Mouse (Mus musculus) CH12.LX (cell line): ENCODE results near the gene Rpe. TPM values are rescaled to one million over a fixed set of nuclear protein-coding genes. Genes with fewer than 3 reads are reported as not detected.

Experiments used
- DNase-seq: peaks from one replicate; pipeline ENCODE4 v3.0.0-alpha.2; 2013; ENCODE audit errors: extremely low read depth
- H3K27ac ChIP-seq: 2 replicates; pipeline ENCODE4 v1.5.1; 2012; ENCODE audit warnings: low read depth, mild to moderate bottlenecking, control low read depth, moderate library complexity; ENCODE audit not compliant: insufficient read depth
- H3K27me3 ChIP-seq: replicated peaks from 2 replicates; pipeline ENCODE3; 2012; ENCODE audit warnings: inconsistent platforms
- H3K36me3 ChIP-seq, 2 experiments: replicated peaks in 1 of 2; 2 replicates each; pipeline versions ENCODE3 to v1.6.1; 2012; ENCODE audit warnings: inconsistent platforms in 1 of 2, low read length in 1 of 2, mild to moderate bottlenecking in 1 of 2, mixed read lengths in 1 of 2, moderate library complexity in 1 of 2; ENCODE audit not compliant: control insufficient read depth in 1 of 2, insufficient read depth in 1 of 2
- H3K4me1 ChIP-seq, 2 experiments: 2 replicates each; pipeline ENCODE4 v1.6.1; 2012; ENCODE audit warnings: inconsistent platforms in 1 of 2, moderate library complexity in 1 of 2; ENCODE audit not compliant: insufficient read depth in 2 of 2, control insufficient read depth in 1 of 2
- H3K4me2 ChIP-seq: 2 replicates; pipeline ENCODE4 v1.6.1; 2012; ENCODE audit warnings: low read depth, mild to moderate bottlenecking, control low read depth; ENCODE audit not compliant: poor library complexity, insufficient read depth, severe bottlenecking
- H3K4me3 ChIP-seq, 3 experiments: fragments of 150-350 bp in 1 of 3; sonication (generic) in 1 of 3; replicated peaks in 1 of 3; 2 replicates each; pipeline versions ENCODE3 to v1.5.1; 2011 to 2012; ENCODE audit warnings: low read depth in 2 of 3, low read length in 2 of 3, mild to moderate bottlenecking in 2 of 3, moderate library complexity in 2 of 3, control low read depth in 1 of 3, improper control_type of control experiment in 1 of 3, inconsistent platforms in 1 of 3, mixed read lengths in 1 of 3; ENCODE audit not compliant: poor library complexity in 1 of 3
- H3K79me2 ChIP-seq: replicated peaks from 2 replicates; pipeline ENCODE4 v1.6.1; 2012; ENCODE audit warnings: mild to moderate bottlenecking, moderate library complexity; ENCODE audit not compliant: control insufficient read depth, poor library complexity, insufficient read depth, severe bottlenecking; ENCODE audit errors: extremely low read depth
- H3K9ac ChIP-seq: 2 replicates; pipeline ENCODE4 v1.6.1; 2012; ENCODE audit warnings: low read depth, mild to moderate bottlenecking, control low read depth, moderate library complexity; ENCODE audit not compliant: insufficient read depth
- H3K9me3 ChIP-seq: replicated peaks from 2 replicates; pipeline ENCODE3; 2012; ENCODE audit warnings: low read length, inconsistent platforms, mixed read lengths
- CHD2 ChIP-seq: IDR thresholded peaks from 2 replicates; pipeline ENCODE4 v1.6.1; 2011; ENCODE audit warnings: low read length, improper control_type of control experiment
- ELF1 ChIP-seq: IDR thresholded peaks from 2 replicates; pipeline ENCODE4 v1.6.1; 2014; ENCODE audit warnings: low read depth, mild to moderate bottlenecking, inconsistent platforms, low read length, improper control_type of control experiment
- EP300 ChIP-seq: IDR thresholded peaks from 2 replicates; pipeline ENCODE4 v1.6.1; 2011; ENCODE audit warnings: low read length, improper control_type of control experiment
- ETS1 ChIP-seq: conservative IDR thresholded peaks from 2 replicates; pipeline ENCODE4 v1.6.1; 2012; ENCODE audit warnings: low read depth, mild to moderate bottlenecking, inconsistent platforms, low read length, improper control_type of control experiment, moderate library complexity
- IRF4 ChIP-seq: IDR thresholded peaks from 2 replicates; pipeline ENCODE4 v1.6.1; 2014; ENCODE audit warnings: low read depth, mild to moderate bottlenecking, inconsistent platforms, low read length, improper control_type of control experiment
- JUN ChIP-seq: IDR thresholded peaks from 2 replicates; pipeline ENCODE4 v1.6.1; 2011; ENCODE audit warnings: low read depth, mild to moderate bottlenecking, low read length, improper control_type of control experiment, moderate library complexity; ENCODE audit not compliant: insufficient read depth
- JUND ChIP-seq: conservative IDR thresholded peaks from 2 replicates; pipeline ENCODE4 v1.6.1; 2011; ENCODE audit warnings: low read depth, low read length, improper control_type of control experiment
- KAT2A ChIP-seq: IDR thresholded peaks from 2 replicates; pipeline ENCODE4 v1.6.1; 2012; ENCODE audit warnings: low read length, improper control_type of control experiment, inconsistent platforms; ENCODE audit not compliant: insufficient replicate concordance
- MAFK ChIP-seq: IDR thresholded peaks from 2 replicates; pipeline ENCODE4 v1.6.1; 2011; ENCODE audit warnings: low read length, improper control_type of control experiment; ENCODE audit not compliant: insufficient replicate concordance
- MAX ChIP-seq: IDR thresholded peaks from 2 replicates; pipeline ENCODE4 v1.6.1; 2011; ENCODE audit warnings: low read length, improper control_type of control experiment
- MAZ ChIP-seq: IDR thresholded peaks from 2 replicates; pipeline ENCODE4 v1.6.1; 2012; ENCODE audit warnings: low read depth, mild to moderate bottlenecking, inconsistent platforms, low read length, improper control_type of control experiment, moderate library complexity
- MEF2A ChIP-seq: IDR thresholded peaks from 2 replicates; pipeline ENCODE4 v1.6.1; 2014; ENCODE audit warnings: low read depth, mild to moderate bottlenecking, inconsistent platforms, low read length, improper control_type of control experiment, borderline replicate concordance
- MXI1 ChIP-seq: IDR thresholded peaks from 2 replicates; pipeline ENCODE4 v1.6.1; 2011; ENCODE audit warnings: mild to moderate bottlenecking, low read depth, low read length, improper control_type of control experiment
- MYC ChIP-seq: IDR thresholded peaks from 2 replicates; pipeline ENCODE4 v1.6.1; 2011; ENCODE audit warnings: low read depth, mild to moderate bottlenecking, improper control_type of control experiment, low read length
- NELFE ChIP-seq: IDR thresholded peaks from 2 replicates; pipeline ENCODE4 v1.6.1; 2011; ENCODE audit warnings: low read depth, low read length, improper control_type of control experiment
- NRF1 ChIP-seq: IDR thresholded peaks from 2 replicates; pipeline ENCODE4 v1.6.1; 2014; ENCODE audit warnings: low read depth, mild to moderate bottlenecking, inconsistent platforms, low read length, improper control_type of control experiment, moderate library complexity
- PAX5 ChIP-seq: IDR thresholded peaks from 2 replicates; pipeline ENCODE4 v1.6.1; 2012; ENCODE audit warnings: low read length, inconsistent platforms, mixed read lengths
- POLR2A ChIP-seq: IDR thresholded peaks from 2 replicates; pipeline ENCODE4 v1.6.1; 2011; ENCODE audit warnings: low read depth, mild to moderate bottlenecking, improper control_type of control experiment, low read length
- POLR2AphosphoS2 ChIP-seq: IDR thresholded peaks from 2 replicates; pipeline ENCODE4 v1.6.1; 2011; ENCODE audit warnings: low read depth, low read length, improper control_type of control experiment
- SMC3 ChIP-seq: IDR thresholded peaks from 2 replicates; pipeline ENCODE4 v1.6.1; 2011; ENCODE audit warnings: low read depth, low read length, improper control_type of control experiment
- TBP ChIP-seq: conservative IDR thresholded peaks from 2 replicates; pipeline ENCODE4 v1.6.1; 2011; ENCODE audit warnings: low read depth, low read length, improper control_type of control experiment
- TCF12 ChIP-seq: IDR thresholded peaks from 2 replicates; pipeline ENCODE4 v1.6.1; 2014; ENCODE audit warnings: low read depth, mild to moderate bottlenecking, inconsistent platforms, low read length, improper control_type of control experiment
- UBTF ChIP-seq: IDR thresholded peaks from 2 replicates; pipeline ENCODE4 v1.6.1; 2012; ENCODE audit warnings: low read depth, mild to moderate bottlenecking, inconsistent platforms, low read length, improper control_type of control experiment, moderate library complexity
- USF1 ChIP-seq: IDR thresholded peaks from 2 replicates; pipeline ENCODE4 v1.6.1; 2014; ENCODE audit warnings: low read depth, mild to moderate bottlenecking, inconsistent platforms, low read length, improper control_type of control experiment
- USF2 ChIP-seq: conservative IDR thresholded peaks from 2 replicates; pipeline ENCODE4 v1.6.1; 2011; ENCODE audit warnings: low read depth, low read length, improper control_type of control experiment
- ZC3H11A ChIP-seq: IDR thresholded peaks from 2 replicates; pipeline ENCODE4 v1.6.1; 2012; ENCODE audit warnings: low read depth, mild to moderate bottlenecking, inconsistent platforms, low read length, improper control_type of control experiment
- ZKSCAN1 ChIP-seq: IDR thresholded peaks from 2 replicates; pipeline ENCODE4 v1.6.1; 2012; ENCODE audit warnings: low read depth, inconsistent platforms, low read length, improper control_type of control experiment, borderline replicate concordance
- dilution Hi-C: fragments of 300-500 bp; cut with MboI; formaldehyde crosslinking; loops from 2 replicates; pipeline ENCODE4 v1.14.3; 2020; ENCODE audit warnings: low sequenced_read_pairs; ENCODE audit not compliant: extremely low pct_unique_long_range_greater_than_20kb, extremely low pct_ligation_motif_present
- in situ Hi-C: fragments of 300-500 bp; cut with MboI; formaldehyde crosslinking; loops from 3 replicates; pipeline ENCODE4 v1.14.3; 2019; ENCODE audit warnings: low sequenced_read_pairs, low pct_ligation_motif_present, low pct_unique_long_range_greater_than_20kb, mixed read lengths
- polyA plus RNA-seq: library from polyadenylated mRNA; unstranded; fragments of >175 nt; gene quantifications from 2 replicates; pipeline ENCODE4 v1.2.1, GENCODE M21; 2012; ENCODE audit warnings: low read depth; ENCODE audit not compliant: insufficient read length
- total RNA-seq, 2 experiments: library from RNA; depleted of rRNA; stranded (reverse); fragments of 300-350 nt in 1 of 2; fragments of >200 nt in 1 of 2; gene quantifications; 2 replicates each; pipeline ENCODE4 v1.2.3; 2012 to 2014

The Rpe gene
- total and polyA plus RNA-seq, 3 experiments = 40.0 to 67.5 (median 48.6) TPM

GRCm38 (mm10) chr1:66692780-66693392, 7.7 kb upstream of the Rpe start:
- dilution Hi-C loops = no loop called here
- peaks cover 0 to 3% of the 10 kb centered on the region in 2 experiments; a peak in 1 of 4 replicates for H3K4me1 ChIP-seq

GRCm38 (mm10) chr1:66694266-66694665, 6.4 kb upstream of the Rpe start:
- H3K79me2 ChIP-seq = no peaks in the 10 kb centered on the region
- no peaks in the 10 kb centered on the region for H3K9me3 ChIP-seq
- peaks cover 0 to 3% of the 10 kb centered on the region in 2 experiments; a peak in 2 of 4 replicates for H3K4me1 ChIP-seq
- no peak overlapping the region for H3K9ac ChIP-seq
- no peaks in the 10 kb centered on the region for H3K27me3 ChIP-seq
- in situ Hi-C loops = no loop called here
- DNase-seq = no peak
- TF ChIP-seq MYC (no peak), IRF4 (no peak), TCF12 (no peak), POLR2AphosphoS2 (no peak), JUN (no peak), MAZ (no peak), PAX5 (no peak), MXI1 (no peak), ZC3H11A (no peak), TBP (no peak), JUND (no peak), ETS1 (no peak), MAX (no peak), USF1 (no peak), NELFE (no peak), NRF1 (no peak), USF2 (no peak), KAT2A (no peak), EP300 (no peak), ELF1 (no peak)
- H3K36me3 ChIP-seq = no peaks in the 10 kb centered on the region
- no peak overlapping the region for H3K4me3 ChIP-seq
- H3K4me2 ChIP-seq = no peak overlapping the region
- no peak overlapping the region for H3K27ac ChIP-seq
- dilution Hi-C loops = no loop called here

More at GRCm38 (mm10) chr1:66692780-66693392, 7.7 kb upstream of the Rpe start:
- in situ Hi-C loops = no loop called here
- no peaks in the 10 kb centered on the region for H3K27me3 ChIP-seq
- H3K9me3 ChIP-seq = no peaks in the 10 kb centered on the region
- TF ChIP-seq JUN (no peak), SMC3 (no peak), MAFK (no peak), TBP (no peak), POLR2A (no peak), CHD2 (no peak), MEF2A (no peak), NELFE (no peak), POLR2AphosphoS2 (no peak), ZKSCAN1 (no peak), MYC (no peak), UBTF (no peak), PAX5 (no peak), MAZ (no peak), TCF12 (no peak), NRF1 (no peak), USF2 (no peak)
- TF ChIP-seq, all 38 proteins: peak for 0
- DNase-seq = no peak
- H3K79me2 ChIP-seq = no peaks in the 10 kb centered on the region
- H3K9ac ChIP-seq = no peak overlapping the region
- no peak overlapping the region for H3K4me3 ChIP-seq
- H3K27ac ChIP-seq = no peak overlapping the region
- no peak overlapping the region for H3K4me2 ChIP-seq
- H3K36me3 ChIP-seq = no peaks in the 10 kb centered on the region
